Mouse (Mus musculus) lung, postnatal 10 days (tissue): ENCODE measurements around the gene Tmem79.
A peak's percentile ranks its signal among the peaks of the same experiment; 100 is the strongest.

Experiments used
- DNase-seq: peaks from one replicate; pipeline ENCODE4 v3.0.0; 2021

The Tmem79 gene

GRCm38 (mm10) chr3:88281141-88281916 lies 54.6 kb downstream of the Tmem79 start:
- peak; percentile 68 for DNase-seq

DNA sequence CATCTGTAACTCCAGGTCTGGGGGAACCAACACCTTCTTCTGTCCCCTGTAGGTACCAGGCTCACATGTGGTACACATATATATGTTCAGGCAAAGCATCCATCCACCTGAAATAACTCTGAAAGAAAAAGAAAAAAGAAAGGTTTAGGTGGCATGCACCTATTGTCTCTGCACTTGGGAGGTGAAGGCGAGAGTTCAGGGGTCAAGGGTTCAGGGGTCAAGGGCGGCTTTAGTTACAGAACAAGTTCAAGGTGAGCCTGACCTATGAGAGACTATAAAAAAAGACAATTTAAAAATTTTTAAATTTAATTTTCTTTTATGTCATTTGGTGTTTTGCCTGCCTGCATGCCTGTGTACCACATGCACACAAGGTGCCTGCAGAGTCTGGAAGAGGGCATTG lies 55.9 kb downstream of the Tmem79 start:
- DNase-seq = no peak
